Mouse (Mus musculus) brain, adult 2 months (tissue): Measurements from ENCODE around the gene Slc30a2.
"Not testable (repeated sequence)": the region's sequence is repeated elsewhere in the genome, so short reads cannot be mapped to it uniquely, and the experiment has no call there.

Experiments used
- DNase-seq: peaks from one replicate; pipeline ENCODE4 v3.0.0; 2011; ENCODE audit warnings: low read depth, low spot score

Slc30a2 gene

DNA sequence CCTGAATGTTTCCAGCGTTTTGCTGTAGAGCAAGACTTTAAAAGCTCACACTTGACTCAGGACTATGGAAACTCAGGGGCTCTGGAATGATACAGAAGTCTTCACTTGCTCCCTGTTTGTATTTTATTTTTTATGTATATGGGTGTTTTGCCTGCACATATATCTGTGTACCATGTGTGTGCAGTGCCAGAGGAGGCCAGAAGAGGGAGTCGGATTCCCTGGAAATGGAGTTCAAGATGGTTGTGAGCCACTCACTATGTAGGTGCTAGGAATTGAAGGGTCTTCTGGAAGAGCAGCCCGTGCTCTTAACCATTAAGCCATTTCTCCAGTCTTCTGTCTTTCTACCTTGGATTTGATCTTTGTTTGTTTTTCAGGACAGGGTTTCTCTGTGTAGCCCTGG, 21.5 kb upstream of the Slc30a2 start:
- DNase-seq: no peak

DNA sequence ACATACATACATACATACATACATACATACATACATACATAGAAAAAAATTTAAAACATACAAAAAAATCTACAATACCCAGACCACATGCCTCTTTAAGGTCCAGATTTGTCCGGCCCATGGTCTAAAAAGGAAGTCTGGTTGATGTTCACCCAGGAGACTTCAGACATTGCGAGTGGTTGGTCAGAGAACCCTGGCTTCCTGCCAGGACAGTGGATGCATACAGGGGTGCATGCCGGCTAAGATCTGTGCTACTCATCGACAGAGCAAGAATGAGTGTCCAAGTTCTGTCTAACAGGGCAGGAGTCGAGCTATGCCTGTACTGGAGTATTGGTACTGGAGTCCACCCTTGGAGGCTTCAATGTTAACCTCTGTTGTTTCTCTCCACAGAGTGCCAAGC, 18.3 kb upstream of the Slc30a2 start:
- DNase-seq: no peak

DNA sequence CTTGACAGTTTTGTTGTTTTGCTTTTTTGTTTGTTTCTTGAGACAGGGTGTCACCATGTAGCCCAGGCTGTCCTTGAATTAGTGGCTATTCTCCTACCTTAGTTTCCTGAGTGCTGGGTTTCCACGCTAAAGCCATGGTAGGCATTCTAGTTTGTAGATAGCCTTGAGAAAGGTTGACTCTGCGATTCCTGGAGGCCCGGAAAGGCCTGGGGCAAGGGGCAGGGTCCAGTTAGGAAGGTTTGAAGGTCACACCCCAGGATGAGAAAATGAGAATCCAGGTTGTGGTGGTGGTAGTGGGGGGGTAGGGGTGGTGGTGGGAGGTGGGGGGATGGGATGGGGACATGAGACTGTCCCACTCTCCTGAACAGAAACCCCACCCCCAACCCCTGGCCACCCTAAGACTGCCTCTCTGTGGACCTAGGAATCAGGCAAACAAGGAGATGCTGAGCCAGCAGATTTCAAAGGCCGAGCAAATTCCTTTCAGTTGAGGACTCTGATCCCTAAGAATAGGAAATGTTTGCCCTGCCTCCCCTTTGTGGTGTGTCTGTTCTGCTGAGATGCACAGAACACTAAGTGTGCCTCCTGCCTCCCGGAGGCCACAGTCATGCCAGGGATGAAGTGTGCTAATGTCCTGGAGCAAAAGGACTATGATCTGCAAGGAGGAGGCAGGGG, 16.0 kb upstream of the Slc30a2 start:
- DNase-seq: no peak

DNA sequence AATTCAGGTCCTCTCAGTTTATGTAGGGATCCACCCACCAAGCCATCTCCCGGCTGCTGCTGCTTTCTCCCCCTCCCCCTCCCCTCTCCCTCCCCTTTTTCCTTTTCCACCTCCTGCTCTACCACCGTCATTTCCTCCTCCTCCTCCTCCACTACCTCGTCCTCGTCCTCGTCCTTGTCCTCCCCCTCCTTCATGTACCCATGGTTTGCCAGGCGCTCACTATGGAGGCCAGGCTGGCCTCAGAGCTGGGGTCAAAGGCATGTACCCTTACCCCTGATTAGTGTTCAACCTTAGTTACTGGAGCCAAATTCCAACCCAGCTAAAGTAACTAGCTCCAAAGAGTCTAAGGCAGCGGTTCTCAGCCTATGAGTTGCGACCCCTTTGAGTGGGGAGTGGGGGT, 14.8 kb upstream of the Slc30a2 start:
- DNase-seq: no peak

DNA sequence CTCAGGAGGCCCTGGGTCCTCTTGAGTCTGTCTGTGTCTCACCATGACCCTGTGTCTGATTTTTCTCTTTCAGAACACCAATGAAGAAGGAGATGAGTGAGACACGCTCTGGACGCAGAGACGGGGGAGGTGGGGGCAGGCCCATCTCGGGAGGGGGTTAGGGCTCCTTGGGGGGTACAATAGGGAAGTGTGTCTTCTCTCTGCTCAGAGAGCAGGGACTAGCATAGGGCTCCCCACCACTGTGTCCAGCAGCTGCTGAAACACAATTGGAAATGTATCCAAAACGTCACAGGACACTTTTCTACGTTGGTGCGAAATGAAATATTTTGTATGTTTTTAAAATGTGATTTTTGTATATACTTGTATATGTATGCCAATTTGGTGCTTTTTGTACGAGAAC, 14.1 kb upstream of the Slc30a2 start:
- no peak for DNase-seq

DNA sequence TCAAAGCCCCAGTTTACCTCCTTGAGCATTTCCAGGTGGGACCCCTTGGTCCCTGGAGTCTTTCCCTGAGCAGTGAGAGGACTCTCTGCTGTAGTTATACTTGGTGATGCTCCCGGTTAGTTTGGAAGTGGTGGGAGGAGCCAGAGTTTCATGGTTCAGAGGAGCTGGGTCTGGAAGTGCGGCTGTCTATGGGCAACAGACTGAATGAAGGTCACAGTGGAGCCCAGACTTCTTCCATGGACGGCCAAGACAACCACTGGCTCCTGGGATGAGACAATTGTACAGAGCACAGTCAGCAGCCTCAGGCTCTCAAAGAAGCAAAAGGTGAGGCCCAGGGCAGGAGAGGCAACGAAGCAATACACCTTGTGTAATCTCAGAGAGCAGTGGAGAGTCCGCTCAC, 12.7 kb upstream of the Slc30a2 start:
- DNase-seq: no peak

DNA sequence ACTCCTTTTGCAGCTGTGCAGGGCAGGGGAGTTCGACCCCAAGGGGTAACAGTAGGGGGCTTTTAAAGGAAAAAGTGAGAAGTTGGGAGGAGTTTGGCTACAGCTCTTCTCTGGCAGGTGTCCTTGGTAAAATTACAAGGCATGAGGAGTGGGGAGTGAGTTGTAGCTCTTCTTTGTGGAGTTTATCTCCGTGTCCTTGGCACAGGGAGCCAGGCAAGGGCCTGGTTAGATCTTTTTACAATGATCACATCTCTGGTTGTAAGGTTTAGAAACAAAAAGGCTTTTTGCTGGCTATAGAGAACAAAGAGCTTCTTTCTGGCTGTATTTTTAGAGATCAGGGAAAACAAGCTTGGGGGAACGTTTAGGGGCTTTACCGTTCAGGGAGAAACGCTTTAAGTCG, 1.8 kb upstream of the Slc30a2 start:
- not testable (repeated sequence) for DNase-seq

DNA sequence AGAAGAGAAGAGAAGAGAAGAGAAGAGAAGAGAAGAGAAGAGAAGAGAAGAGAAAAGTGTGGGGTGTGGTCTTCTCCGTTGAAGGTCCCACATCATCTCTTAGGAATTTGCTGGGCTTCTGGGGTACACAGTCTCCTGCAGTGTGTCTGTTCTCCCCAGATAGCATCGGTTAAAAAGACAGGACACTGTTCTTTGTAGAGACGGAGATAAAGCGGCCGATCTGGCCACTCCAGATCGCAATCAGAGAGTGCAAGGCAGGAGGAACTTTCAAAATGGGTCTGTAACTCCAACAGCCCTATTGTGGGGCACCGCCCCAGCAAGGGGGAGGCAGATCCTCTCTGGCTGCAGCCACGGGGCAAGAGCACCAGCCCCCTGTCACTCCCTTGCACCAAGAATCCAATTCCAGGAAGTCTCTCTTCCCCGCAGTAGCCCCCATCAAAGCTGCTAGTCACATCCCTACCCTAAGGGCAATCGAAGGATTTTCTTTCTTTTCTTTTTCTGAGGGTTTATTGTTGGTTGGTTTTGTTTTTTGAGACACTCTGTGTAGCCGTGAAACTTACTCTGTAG, 685 bp upstream of the Slc30a2 start:
- DNase-seq: no peak

DNA sequence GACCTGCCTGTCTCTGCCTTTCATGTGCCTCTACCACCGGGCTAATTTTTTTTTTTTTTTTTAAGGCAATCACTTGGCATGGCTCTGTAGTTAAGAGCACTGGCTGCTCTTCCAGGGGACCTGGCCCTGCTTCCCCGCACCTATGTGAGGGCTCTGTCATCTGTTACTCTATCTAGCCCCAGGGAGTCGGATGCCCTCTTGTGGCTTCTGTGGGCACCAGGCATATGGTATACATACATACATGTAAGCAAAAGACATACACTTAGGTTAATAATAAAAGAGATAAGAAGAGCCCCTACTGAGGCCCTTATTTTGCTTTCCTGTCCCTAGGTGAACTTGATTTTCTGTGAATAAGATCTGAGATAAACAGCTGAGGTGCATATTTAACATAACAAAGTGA, 1.6 kb downstream of the Slc30a2 start:
- no peak for DNase-seq

DNA sequence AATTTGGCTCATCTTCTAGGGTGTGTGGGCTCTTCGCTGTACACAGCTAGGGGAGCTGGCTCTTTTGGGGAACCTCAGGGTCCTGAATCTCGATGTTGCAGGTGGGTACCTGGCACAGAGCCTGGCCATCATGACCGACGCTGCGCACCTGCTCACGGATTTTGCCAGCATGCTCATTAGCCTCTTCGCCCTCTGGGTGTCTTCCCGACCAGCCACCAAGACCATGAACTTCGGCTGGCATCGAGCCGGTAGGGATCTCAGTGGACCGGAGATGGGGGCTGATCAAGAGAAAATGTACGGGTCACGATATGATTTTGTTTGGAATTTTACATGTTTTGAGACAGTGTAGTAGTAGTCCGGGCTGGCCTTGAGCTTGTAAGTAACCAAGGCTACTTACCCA, 2.8 kb downstream of the Slc30a2 start:
- DNase-seq: no peak

DNA sequence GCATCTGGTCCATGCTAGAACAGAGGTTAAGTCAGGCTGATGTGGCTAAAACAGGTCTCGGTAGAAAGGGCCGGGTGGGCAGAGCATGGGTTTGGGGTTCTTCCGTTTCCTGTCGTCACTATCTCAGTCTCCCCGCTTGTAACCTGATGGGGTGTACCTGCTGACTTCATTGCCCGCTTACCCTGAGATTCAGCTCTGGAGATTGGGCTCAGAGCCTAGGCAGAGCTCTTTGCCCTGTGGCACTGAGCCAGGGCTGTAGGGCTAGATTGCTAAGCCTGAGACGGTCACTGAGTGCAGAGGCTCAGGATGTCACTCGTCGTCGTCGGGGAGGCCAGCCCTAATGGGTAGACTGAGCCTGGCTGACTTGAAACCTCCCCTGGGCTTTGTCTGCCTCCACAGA, 5.1 kb downstream of the Slc30a2 start:
- DNase-seq: no peak

DNA sequence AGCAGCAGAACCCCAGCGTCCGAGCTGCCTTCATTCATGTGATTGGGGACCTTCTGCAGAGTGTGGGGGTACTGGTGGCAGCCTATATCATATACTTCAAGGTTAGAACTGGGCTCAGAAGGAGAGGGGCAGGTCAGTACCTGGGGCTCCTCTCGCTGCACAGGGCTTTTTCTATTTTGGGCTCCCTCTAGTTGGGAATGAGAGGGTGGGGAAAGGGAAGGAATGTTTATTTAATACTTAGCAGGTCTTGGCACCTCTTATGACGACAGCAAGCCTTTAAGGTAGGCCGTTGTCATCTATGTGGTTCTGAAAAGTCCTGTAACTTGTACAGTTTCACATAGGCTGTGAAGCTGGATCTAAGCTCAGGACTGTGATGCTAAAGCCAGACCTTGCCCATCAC, 5.6 kb downstream of the Slc30a2 start:
- no peak for DNase-seq

DNA sequence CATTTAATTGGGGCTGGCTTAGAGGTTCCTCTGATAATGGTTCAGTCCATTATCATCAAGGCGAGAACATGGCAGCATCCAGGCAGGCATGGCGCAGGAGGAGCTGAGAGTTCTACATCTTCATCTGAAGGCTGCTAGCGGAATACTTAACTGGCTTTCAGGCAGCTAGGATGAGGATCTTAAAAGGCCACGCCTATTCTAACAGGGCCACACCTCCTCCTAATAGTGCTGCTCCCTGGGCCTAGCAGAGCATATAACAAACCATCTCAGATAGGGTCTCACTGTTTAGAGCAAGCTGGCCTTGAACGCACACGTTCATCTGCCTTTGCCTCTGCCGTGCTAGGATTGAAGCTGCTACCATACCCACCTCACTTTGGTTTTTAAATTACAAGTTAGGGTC, 6.8 kb downstream of the Slc30a2 start:
- no peak for DNase-seq

DNA sequence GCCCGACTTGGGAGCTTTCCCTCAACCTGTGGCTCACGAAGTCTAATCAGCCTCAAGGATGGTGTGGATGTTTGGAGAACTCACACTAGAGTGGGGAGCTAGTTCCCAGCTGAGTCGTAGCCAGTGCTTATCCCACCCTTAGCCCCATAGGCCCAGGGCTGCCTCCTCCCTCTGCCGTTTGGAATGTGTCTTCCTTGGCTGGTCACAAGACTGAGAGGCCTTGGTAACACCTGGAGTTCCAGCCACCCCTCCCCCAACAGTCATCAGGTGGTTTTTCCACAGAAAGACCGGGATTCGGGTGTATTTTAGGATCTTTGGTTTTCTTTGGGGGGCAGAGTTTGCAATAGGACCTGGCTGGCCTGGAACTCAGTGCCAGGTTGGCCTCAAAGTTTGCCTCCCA, 7.7 kb downstream of the Slc30a2 start:
- no peak for DNase-seq

DNA sequence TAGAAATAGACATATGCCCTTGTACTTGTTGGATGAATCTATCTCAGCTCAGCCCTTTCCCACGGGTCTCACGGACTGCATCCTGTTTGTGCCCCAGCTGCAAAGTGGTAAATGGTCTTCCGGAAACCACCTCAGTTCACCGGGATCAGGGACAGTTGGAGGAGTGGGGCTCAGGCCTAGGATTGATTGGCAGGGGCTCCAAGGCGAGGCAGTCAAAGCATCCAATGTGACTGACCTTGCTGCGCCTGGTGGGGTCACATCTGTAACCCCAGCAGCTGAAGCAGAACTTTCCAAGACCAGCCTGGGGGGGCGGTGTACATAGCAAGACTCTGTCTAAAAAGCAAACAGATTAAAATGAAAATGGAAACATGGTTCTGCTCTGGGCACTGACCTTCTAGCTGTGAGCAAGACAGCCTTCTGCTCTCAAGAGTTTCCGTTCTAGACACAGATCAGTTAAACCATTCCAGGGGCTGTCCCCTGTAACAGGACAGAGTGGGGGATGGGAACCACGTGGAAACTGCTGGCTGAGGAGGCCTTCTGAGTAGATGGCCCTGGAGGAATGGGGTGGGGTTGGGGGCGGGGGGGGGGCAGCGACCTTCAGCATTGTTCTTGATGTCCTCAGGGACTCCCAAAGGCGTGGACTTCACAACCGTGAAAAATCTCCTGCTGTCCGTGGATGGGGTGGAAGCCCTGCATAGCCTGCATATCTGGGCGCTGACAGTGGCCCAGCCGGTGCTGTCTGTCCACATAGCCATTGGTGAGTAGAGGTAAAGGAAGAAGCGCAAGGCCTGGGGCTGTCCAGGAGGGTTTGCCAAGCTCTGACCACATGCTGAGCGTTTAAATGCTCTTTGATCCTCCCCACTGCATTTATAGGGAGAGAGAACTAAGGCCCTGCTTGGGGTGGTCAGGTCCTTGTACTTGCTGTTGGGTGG, 8.6 kb downstream of the Slc30a2 start:
- DNase-seq: no peak

DNA sequence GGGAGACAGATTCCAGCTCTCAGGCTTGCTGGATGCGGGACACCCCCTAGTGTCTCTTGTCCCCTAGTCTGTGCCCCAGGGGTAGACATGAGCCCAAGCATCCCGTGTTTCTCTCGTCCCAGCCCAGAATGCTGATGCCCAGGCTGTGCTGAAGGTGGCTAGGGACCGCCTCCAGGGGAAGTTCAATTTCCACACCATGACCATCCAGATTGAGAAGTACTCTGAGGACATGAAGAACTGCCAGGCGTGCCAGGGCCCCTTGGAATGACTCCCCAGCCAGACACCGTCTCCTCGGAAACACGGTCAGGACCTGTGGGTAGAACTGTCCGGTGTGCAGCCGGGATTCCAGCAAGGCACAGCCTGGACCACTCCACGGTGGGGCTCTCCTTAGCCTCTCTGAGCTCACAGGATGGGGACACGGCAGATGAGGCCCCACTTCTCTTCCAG, 9.3 kb downstream of the Slc30a2 start:
- no peak for DNase-seq

DNA sequence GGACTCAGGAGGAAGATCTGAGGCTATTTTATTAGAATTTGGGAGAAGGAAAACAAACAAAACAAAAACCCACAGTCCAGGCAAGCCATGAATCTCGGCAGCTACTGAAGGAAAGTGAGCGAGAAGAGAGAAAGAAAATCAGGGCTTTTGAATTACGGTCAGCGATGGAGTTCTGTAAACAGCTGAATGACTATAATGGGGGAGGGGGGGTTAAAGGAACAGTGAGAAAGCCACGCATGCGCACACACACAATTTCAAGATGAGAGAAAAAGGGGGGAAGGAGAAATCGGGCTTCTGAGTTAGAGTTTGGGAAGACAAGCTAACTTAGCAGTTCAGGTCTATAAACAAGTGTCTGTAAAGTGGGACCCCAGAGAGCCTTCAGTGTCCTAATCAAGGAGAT, 9.9 kb downstream of the Slc30a2 start:
- DNase-seq: no peak

DNA sequence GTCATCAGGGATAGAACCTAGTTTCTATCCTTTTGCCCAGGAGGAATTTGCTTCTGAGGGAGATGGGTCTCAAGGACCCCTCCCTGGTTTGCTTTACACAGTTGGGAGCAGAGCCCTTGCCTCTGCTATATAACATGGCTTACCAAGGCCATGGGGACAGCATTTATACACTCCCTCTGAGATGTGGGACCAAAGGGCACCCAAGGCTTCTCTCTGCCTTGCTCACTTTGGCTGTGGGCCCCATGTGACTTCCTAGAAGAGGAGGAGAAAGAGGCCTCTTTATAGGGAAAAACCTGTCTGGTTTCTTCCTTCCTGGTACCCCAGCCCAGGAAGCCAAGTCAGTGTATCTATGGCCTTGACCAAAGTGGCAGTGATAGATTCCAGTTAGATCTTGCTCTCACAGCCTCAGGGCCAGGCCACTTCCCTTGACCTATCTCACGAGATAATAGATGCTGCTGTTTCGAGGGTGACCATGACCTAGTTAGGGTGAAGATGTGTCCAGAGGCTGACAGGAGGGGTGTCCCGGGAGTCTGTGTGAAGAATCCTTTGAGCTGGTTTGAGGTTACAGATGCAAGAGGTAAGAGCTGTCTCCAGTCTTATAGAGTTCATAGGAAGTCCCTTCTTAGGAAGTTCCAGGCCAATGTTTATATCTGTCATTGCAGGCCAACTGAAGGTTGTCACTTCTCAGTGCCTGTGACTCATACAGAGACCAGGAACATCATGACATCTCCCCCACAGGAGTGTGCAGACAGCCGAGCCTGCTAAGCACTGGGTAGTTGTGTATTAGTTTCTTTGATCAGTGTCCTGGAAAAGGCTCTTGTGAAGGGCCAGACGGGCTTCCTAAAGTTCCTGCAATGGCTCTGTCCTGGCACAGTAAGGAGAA, 10.8 kb downstream of the Slc30a2 start:
- DNase-seq: peak; percentile 19

DNA sequence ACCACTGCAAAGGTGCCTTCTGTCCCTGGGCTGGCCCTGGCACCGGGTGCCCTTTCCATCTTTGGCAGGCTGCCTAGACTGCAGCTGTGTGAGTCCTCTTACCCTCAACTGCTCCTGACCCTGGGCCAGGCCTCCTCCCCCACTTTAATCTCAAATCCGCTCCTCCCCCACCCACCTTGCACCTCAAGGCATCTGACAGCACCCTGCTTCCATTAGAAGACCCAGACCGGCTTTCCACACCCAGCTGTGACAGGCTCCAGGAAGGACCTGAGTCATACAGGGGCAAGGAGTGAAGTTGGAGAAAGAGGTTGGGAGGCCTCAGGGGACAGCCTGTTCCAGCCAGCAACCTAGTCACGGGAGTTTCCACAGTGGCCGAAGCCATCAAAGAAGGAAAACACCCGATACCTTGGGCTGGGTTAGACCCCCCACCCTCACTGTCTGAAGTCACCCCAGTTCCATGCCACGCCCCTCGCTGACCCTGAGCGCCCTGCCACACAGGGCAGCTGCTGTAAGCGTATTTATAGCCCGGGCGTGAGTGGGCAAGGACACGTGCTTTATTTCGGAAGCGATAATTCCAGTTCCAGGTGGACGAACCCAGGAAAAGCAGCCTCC, 13.0 kb downstream of the Slc30a2 start:
- peak; percentile 37 for DNase-seq

DNA sequence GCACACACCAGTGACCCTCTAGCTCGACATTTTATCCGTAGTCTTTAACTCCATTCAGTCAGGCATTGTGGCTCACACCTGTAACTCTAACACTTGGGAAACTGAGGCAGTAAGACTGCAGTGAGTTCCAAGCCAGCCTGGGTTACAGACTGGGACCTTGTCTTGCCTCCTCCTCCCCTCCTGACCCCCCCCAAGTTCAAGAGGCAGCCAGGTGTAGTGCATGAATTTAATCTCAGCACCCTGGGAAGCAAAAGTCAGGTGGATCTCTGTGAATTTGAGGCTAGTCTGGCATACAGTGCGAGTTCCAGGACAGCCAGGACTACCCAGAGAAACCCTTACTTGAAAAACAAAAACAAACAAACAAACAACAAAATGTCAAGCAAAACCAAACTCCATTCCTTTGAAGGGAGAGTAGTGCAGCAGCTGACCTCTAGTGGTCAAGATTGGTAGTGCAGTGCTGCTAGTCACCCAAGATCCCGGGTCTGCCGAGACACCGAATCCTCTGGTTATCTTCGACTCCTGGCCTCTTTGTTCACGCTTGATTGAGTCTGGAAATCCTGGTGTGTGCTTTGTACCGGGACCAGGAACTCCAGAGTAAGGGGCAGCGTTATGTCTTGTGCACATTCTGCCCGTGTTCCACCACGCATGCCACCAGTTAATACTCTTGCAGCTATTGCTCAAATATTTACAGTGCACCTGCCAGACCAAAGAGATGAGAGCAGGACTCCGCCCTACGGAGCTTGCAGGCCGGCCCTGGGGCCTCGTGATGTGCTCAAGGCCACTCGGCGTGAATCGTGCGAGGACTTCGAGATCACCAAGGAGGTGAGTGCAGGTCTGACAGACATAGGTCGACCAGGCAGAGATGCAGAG, 13.8 kb downstream of the Slc30a2 start:
- peak; percentile 87 for DNase-seq

DNA sequence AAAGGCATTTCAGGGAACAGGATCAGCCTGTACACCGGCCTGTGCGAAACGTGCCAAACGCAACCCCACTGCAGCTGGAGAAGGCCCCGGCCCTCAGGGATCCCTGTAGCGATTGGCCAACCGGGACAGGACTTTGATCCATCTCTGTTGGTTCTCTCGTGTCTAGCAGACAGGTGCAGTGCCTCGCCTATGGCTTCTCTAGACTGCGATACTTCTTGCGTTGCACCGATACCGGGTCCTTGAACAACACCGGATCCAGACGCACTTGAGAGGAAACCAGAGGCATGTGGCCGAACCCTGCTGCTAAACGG, 14.4 kb downstream of the Slc30a2 start:
- no peak for DNase-seq
